Mouse (Mus musculus): ENCODE data around the gene Ankrd11. TPM values are rescaled to one million over a fixed set of nuclear protein-coding genes. Genes with fewer than 3 reads are reported as not detected.

The Ankrd11 gene
- polyA plus RNA-seq, 1 experiment from 2014 or later: 55.5 TPM

DNA sequence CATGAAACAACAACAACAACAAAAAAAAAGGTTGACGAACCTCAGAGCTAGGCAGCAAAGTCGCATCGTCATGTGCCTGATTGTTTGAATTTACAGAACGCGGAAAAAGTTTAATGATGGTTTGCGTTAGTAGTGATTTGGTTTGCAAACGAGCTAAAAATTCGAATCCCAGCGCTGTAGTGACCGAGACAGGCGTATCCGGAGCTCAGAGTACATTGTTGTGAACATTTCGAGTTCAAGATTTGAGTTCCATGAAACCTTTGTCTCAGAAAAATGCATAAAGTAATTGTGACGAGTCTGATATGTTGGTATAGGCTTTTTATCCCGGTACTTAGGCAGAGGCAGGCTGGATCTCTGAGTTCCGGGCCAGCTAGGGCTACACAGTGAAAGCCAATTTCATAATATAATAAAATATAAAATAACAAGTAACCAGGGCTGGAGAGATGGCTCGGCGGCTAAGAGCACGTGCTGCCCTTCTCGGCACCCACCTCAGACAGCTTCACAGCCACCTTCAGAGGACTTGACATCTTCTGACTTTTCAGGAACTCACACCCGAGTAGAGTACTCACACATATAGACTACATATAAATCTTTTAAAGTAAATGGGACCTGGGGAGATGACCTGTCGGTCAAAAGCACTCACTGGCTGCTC is 1.0 kb upstream of the Ankrd11 start:
- H3K4me1 ChIP-seq (ENCODE audit: control insufficient read depth, insufficient read depth, low read length): peaks cover 27% of the 10 kb centered on the region
- peak overlapping the region; percentile 66 for H3K9ac ChIP-seq (ENCODE audit: low read depth, low read length)
- whole genome bisulfite sequencing: 16% methylated on average over 22 of the region's 22 CpGs

GRCm38 (mm10) chr8:123041774-123042105 is 337 bp downstream of the Ankrd11 start:
- Histone ChIP-seq H3K4me3 (ENCODE audit: low read length) (peak overlapping the region; percentile 100), H3K27ac (ENCODE audit: low read depth, low read length) (peak overlapping the region; percentile 96), H3K4me2 (replicated peaks; ENCODE audit: low read depth, low read length) (peak overlapping the region; percentile 71), H3K36me3 (ENCODE audit: control insufficient read depth, insufficient read depth, low read length) (no peaks in the 10 kb centered on the region), H3K9ac (ENCODE audit: low read depth, low read length) (peak overlapping the region; percentile 100), H3K27me3 (ENCODE audit: control insufficient read depth, insufficient read depth, low read length) (no peaks in the 10 kb centered on the region), H3K9me3 (ENCODE audit: control insufficient read depth, low read length) (no peaks in the 10 kb centered on the region), H3K4me1 (ENCODE audit: control insufficient read depth, insufficient read depth, low read length) (peaks cover 29% of the 10 kb centered on the region)
- ATAC-seq (ENCODE audit: low FRiP score, low TSS enrichment): peak; percentile 1; the same call in 1 of the 2 replicates
- WGBS: 0% methylated on average over 11 of the region's 60 CpGs

More for the DNA sequence above, 1.0 kb upstream of the Ankrd11 start:
- Histone ChIP-seq H3K9me3 (ENCODE audit: control insufficient read depth, low read length) (no peaks in the 10 kb centered on the region), H3K36me3 (ENCODE audit: control insufficient read depth, insufficient read depth, low read length) (no peaks in the 10 kb centered on the region), H3K27me3 (ENCODE audit: control insufficient read depth, insufficient read depth, low read length) (no peaks in the 10 kb centered on the region), H3K27ac (ENCODE audit: low read depth, low read length) (peak overlapping the region; percentile 92), H3K4me3 (ENCODE audit: low read length) (peak overlapping the region; percentile 57), H3K4me2 (replicated peaks; ENCODE audit: low read depth, low read length) (peak overlapping the region; percentile 65)
- no peak for ATAC-seq (ENCODE audit: low FRiP score, low TSS enrichment)

DNA sequence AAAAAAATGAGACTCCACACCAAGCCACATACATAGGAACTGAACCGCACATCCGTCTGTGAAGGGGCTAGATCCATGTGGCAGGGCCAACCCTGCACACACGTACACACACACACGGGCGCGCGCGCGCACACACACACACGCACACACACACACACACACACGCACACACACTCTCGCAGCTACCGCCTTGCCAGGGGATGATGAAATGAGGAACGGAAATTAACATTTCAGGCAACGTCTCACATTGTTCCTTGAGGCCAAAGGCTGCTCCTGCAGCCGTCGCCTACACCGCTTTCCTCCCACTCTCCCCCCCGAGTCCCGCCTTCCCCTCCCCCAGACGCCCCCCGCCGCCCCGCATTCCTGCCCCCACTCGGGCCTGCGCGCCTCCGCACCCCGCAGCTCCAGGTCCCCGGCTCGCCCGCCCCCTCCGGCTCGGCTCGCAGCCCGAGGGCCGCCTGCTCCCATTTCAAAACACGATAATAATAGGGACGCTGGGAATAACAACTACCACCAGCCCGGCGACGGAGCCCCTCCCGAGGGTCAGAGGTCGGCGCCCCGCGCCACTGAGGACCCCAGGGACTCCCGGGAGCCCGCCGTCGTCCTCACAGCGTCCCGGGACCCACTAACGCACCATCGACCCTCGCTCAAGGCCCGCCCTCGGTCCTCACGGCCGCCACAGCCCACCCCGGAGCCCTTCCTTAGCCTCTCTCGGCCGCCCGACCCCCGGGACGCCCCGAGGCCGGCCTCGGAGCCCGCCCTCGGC is 886 bp downstream of the Ankrd11 start:
- peak overlapping the region; percentile 100 for H3K9ac ChIP-seq (ENCODE audit: low read depth, low read length)
- H3K4me3 ChIP-seq (ENCODE audit: low read length): peak overlapping the region; percentile 100
- no peaks in the 10 kb centered on the region for H3K27me3 ChIP-seq (ENCODE audit: control insufficient read depth, insufficient read depth, low read length)
- under 1% methylated on average over 57 of the region's 71 CpGs for WGBS
- no peaks in the 10 kb centered on the region for H3K9me3 ChIP-seq (ENCODE audit: control insufficient read depth, low read length)
- peak; percentile 4; the same call in 1 of the 2 replicates for ATAC-seq (ENCODE audit: low FRiP score, low TSS enrichment)
- no peaks in the 10 kb centered on the region for H3K36me3 ChIP-seq (ENCODE audit: control insufficient read depth, insufficient read depth, low read length)
- H3K4me1 ChIP-seq (ENCODE audit: control insufficient read depth, insufficient read depth, low read length): peaks cover 29% of the 10 kb centered on the region
- H3K4me2 ChIP-seq (replicated peaks; ENCODE audit: low read depth, low read length): peak overlapping the region; percentile 71
- peak overlapping the region; percentile 96 for H3K27ac ChIP-seq (ENCODE audit: low read depth, low read length)

DNA sequence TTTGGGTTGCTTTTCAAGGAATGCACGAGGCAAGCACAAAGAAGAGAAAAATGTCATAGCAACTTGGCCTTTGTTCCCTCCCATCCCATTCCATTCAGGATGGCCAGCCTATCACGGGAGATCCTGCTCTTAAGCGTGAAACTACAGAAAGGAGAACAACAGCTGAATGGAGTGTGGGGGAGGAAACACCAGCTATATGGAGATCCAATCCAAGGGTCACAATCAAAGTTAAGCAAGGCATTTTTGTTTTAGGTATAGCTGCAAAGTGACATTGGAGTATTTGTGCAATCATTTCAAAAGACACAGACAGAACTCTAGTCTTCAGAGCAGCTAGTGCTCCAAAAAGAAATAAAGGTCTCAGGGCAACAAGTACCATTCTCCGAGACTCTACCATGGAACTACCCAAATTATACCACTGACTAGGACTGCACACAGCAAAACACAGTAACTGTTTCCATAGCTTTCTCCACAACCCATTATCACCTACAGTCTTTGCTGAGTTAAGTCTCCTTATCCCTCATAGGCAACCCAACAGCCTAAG is 1.9 kb downstream of the Ankrd11 start:
- 8% methylated on average over 4 of the region's 4 CpGs for WGBS

GRCm38 (mm10) chr8:123039376-123040109 is 2.5 kb downstream of the Ankrd11 start:
- Histone ChIP-seq H3K9me3 (ENCODE audit: control insufficient read depth, low read length) (no peaks in the 10 kb centered on the region), H3K4me3 (ENCODE audit: low read length) (peak overlapping the region; percentile 100; the same call in 1 of the 2 replicates), H3K36me3 (ENCODE audit: control insufficient read depth, insufficient read depth, low read length) (no peaks in the 10 kb centered on the region), H3K4me1 (ENCODE audit: control insufficient read depth, insufficient read depth, low read length) (peaks cover 29% of the 10 kb centered on the region), H3K4me2 (replicated peaks; ENCODE audit: low read depth, low read length) (peak overlapping the region; percentile 71), H3K9ac (ENCODE audit: low read depth, low read length) (peak overlapping the region; percentile 100; the same call in 1 of the 2 replicates), H3K27ac (ENCODE audit: low read depth, low read length) (no peak overlapping the region), H3K27me3 (ENCODE audit: control insufficient read depth, insufficient read depth, low read length) (no peaks in the 10 kb centered on the region)
- ATAC-seq (ENCODE audit: low FRiP score, low TSS enrichment): no peak
- 69% methylated on average over 11 of the region's 11 CpGs for WGBS

More for the DNA sequence above, 1.9 kb downstream of the Ankrd11 start:
- no peak for ATAC-seq (ENCODE audit: low FRiP score, low TSS enrichment)
- H3K4me3 ChIP-seq (ENCODE audit: low read length): peak overlapping the region; percentile 100
- no peaks in the 10 kb centered on the region for H3K27me3 ChIP-seq (ENCODE audit: control insufficient read depth, insufficient read depth, low read length)
- H3K9ac ChIP-seq (ENCODE audit: low read depth, low read length): peak overlapping the region; percentile 100; the same call in 1 of the 2 replicates
- peak overlapping the region; percentile 96; the same call in 1 of the 2 replicates for H3K27ac ChIP-seq (ENCODE audit: low read depth, low read length)
- peaks cover 29% of the 10 kb centered on the region for H3K4me1 ChIP-seq (ENCODE audit: control insufficient read depth, insufficient read depth, low read length)
- no peaks in the 10 kb centered on the region for H3K36me3 ChIP-seq (ENCODE audit: control insufficient read depth, insufficient read depth, low read length)
- no peaks in the 10 kb centered on the region for H3K9me3 ChIP-seq (ENCODE audit: control insufficient read depth, low read length)
- peak overlapping the region; percentile 71 for H3K4me2 ChIP-seq (replicated peaks; ENCODE audit: low read depth, low read length)

- Histone ChIP-seq H3K9ac (ENCODE audit: low read depth, low read length) (no peak overlapping the region), H3K4me3 (ENCODE audit: low read length) (no peak overlapping the region), H3K4me1 (ENCODE audit: control insufficient read depth, insufficient read depth, low read length) (peaks cover 28% of the 10 kb centered on the region), H3K27ac (ENCODE audit: low read depth, low read length) (no peak overlapping the region), H3K27me3 (ENCODE audit: control insufficient read depth, insufficient read depth, low read length) (no peaks in the 10 kb centered on the region), H3K4me2 (replicated peaks; ENCODE audit: low read depth, low read length) (no peak overlapping the region), H3K9me3 (ENCODE audit: control insufficient read depth, low read length) (no peaks in the 10 kb centered on the region), H3K36me3 (ENCODE audit: control insufficient read depth, insufficient read depth, low read length) (no peaks in the 10 kb centered on the region)
- 40% methylated on average over 2 of the region's 2 CpGs for WGBS
- ATAC-seq (ENCODE audit: low FRiP score, low TSS enrichment): no peak
Measured at GRCm38 (mm10) chr8:123038351-123038750, 3.7 kb downstream of the Ankrd11 start.

GRCm38 (mm10) chr8:123037487-123037886 is 4.6 kb downstream of the Ankrd11 start:
- Histone ChIP-seq H3K9ac (ENCODE audit: low read depth, low read length) (no peak overlapping the region), H3K4me1 (ENCODE audit: control insufficient read depth, insufficient read depth, low read length) (peaks cover 27% of the 10 kb centered on the region), H3K4me3 (ENCODE audit: low read length) (no peak overlapping the region), H3K27me3 (ENCODE audit: control insufficient read depth, insufficient read depth, low read length) (no peaks in the 10 kb centered on the region), H3K36me3 (ENCODE audit: control insufficient read depth, insufficient read depth, low read length) (no peaks in the 10 kb centered on the region), H3K4me2 (replicated peaks; ENCODE audit: low read depth, low read length) (no peak overlapping the region), H3K27ac (ENCODE audit: low read depth, low read length) (no peak overlapping the region), H3K9me3 (ENCODE audit: control insufficient read depth, low read length) (no peaks in the 10 kb centered on the region)
- no peak for ATAC-seq (ENCODE audit: low FRiP score, low TSS enrichment)
- 78% methylated on average over 11 of the region's 11 CpGs for WGBS

GRCm38 (mm10) chr8:123036956-123037355 is 5.1 kb downstream of the Ankrd11 start:
- Histone ChIP-seq H3K9me3 (ENCODE audit: control insufficient read depth, low read length) (no peaks in the 10 kb centered on the region), H3K4me2 (replicated peaks; ENCODE audit: low read depth, low read length) (no peak overlapping the region), H3K4me1 (ENCODE audit: control insufficient read depth, insufficient read depth, low read length) (peaks cover 27% of the 10 kb centered on the region), H3K4me3 (ENCODE audit: low read length) (no peak overlapping the region), H3K27me3 (ENCODE audit: control insufficient read depth, insufficient read depth, low read length) (no peaks in the 10 kb centered on the region), H3K27ac (ENCODE audit: low read depth, low read length) (no peak overlapping the region), H3K36me3 (ENCODE audit: control insufficient read depth, insufficient read depth, low read length) (no peaks in the 10 kb centered on the region), H3K9ac (ENCODE audit: low read depth, low read length) (no peak overlapping the region)
- ATAC-seq (ENCODE audit: low FRiP score, low TSS enrichment): no peak
- WGBS: 57% methylated on average over 3 of the region's 3 CpGs
